Mouse (Mus musculus) CH12.LX (cell line): Measurements from ENCODE around the gene Gpr155. TPM values are rescaled to one million over a fixed set of nuclear protein-coding genes. Genes with fewer than 3 reads are reported as not detected.

Experiments used
- DNase-seq: peaks from one replicate; pipeline ENCODE4 v3.0.0-alpha.2; 2013; ENCODE audit errors: extremely low read depth
- H3K27ac ChIP-seq: 2 replicates; pipeline ENCODE4 v1.5.1; 2012; ENCODE audit warnings: low read depth, mild to moderate bottlenecking, control low read depth, moderate library complexity; ENCODE audit not compliant: insufficient read depth
- H3K27me3 ChIP-seq: replicated peaks from 2 replicates; pipeline ENCODE3; 2012; ENCODE audit warnings: inconsistent platforms
- H3K36me3 ChIP-seq, 2 experiments: replicated peaks in 1 of 2; 2 replicates each; pipeline versions ENCODE3 to v1.6.1; 2012; ENCODE audit warnings: inconsistent platforms in 1 of 2, low read length in 1 of 2, mild to moderate bottlenecking in 1 of 2, mixed read lengths in 1 of 2, moderate library complexity in 1 of 2; ENCODE audit not compliant: control insufficient read depth in 1 of 2, insufficient read depth in 1 of 2
- H3K4me1 ChIP-seq, 2 experiments: 2 replicates each; pipeline ENCODE4 v1.6.1; 2012; ENCODE audit warnings: inconsistent platforms in 1 of 2, moderate library complexity in 1 of 2; ENCODE audit not compliant: insufficient read depth in 2 of 2, control insufficient read depth in 1 of 2
- H3K4me2 ChIP-seq: 2 replicates; pipeline ENCODE4 v1.6.1; 2012; ENCODE audit warnings: low read depth, mild to moderate bottlenecking, control low read depth; ENCODE audit not compliant: poor library complexity, insufficient read depth, severe bottlenecking
- H3K4me3 ChIP-seq, 3 experiments: fragments of 150-350 bp in 1 of 3; sonication (generic) in 1 of 3; replicated peaks in 1 of 3; 2 replicates each; pipeline versions ENCODE3 to v1.5.1; 2011 to 2012; ENCODE audit warnings: low read depth in 2 of 3, low read length in 2 of 3, mild to moderate bottlenecking in 2 of 3, moderate library complexity in 2 of 3, control low read depth in 1 of 3, improper control_type of control experiment in 1 of 3, inconsistent platforms in 1 of 3, mixed read lengths in 1 of 3; ENCODE audit not compliant: poor library complexity in 1 of 3
- H3K79me2 ChIP-seq: replicated peaks from 2 replicates; pipeline ENCODE4 v1.6.1; 2012; ENCODE audit warnings: mild to moderate bottlenecking, moderate library complexity; ENCODE audit not compliant: control insufficient read depth, poor library complexity, insufficient read depth, severe bottlenecking; ENCODE audit errors: extremely low read depth
- H3K9ac ChIP-seq: 2 replicates; pipeline ENCODE4 v1.6.1; 2012; ENCODE audit warnings: low read depth, mild to moderate bottlenecking, control low read depth, moderate library complexity; ENCODE audit not compliant: insufficient read depth
- H3K9me3 ChIP-seq: replicated peaks from 2 replicates; pipeline ENCODE3; 2012; ENCODE audit warnings: low read length, inconsistent platforms, mixed read lengths
- CHD2 ChIP-seq: IDR thresholded peaks from 2 replicates; pipeline ENCODE4 v1.6.1; 2011; ENCODE audit warnings: low read length, improper control_type of control experiment
- CTCF ChIP-seq, 2 experiments: IDR thresholded peaks in 1 of 2; conservative IDR thresholded peaks in 1 of 2; 2 replicates each; pipeline ENCODE4 v1.5.1; 2011 to 2012; ENCODE audit warnings: low read depth in 2 of 2, low read length in 2 of 2, improper control_type of control experiment in 1 of 2, inconsistent platforms in 1 of 2, mild to moderate bottlenecking in 1 of 2, moderate library complexity in 1 of 2
- EP300 ChIP-seq: IDR thresholded peaks from 2 replicates; pipeline ENCODE4 v1.6.1; 2011; ENCODE audit warnings: low read length, improper control_type of control experiment
- MAFK ChIP-seq: IDR thresholded peaks from 2 replicates; pipeline ENCODE4 v1.6.1; 2011; ENCODE audit warnings: low read length, improper control_type of control experiment; ENCODE audit not compliant: insufficient replicate concordance
- MAZ ChIP-seq: IDR thresholded peaks from 2 replicates; pipeline ENCODE4 v1.6.1; 2012; ENCODE audit warnings: low read depth, mild to moderate bottlenecking, inconsistent platforms, low read length, improper control_type of control experiment, moderate library complexity
- MXI1 ChIP-seq: IDR thresholded peaks from 2 replicates; pipeline ENCODE4 v1.6.1; 2011; ENCODE audit warnings: mild to moderate bottlenecking, low read depth, low read length, improper control_type of control experiment
- MYC ChIP-seq: IDR thresholded peaks from 2 replicates; pipeline ENCODE4 v1.6.1; 2011; ENCODE audit warnings: low read depth, mild to moderate bottlenecking, improper control_type of control experiment, low read length
- POLR2A ChIP-seq: IDR thresholded peaks from 2 replicates; pipeline ENCODE4 v1.6.1; 2011; ENCODE audit warnings: low read depth, mild to moderate bottlenecking, improper control_type of control experiment, low read length
- TBP ChIP-seq: conservative IDR thresholded peaks from 2 replicates; pipeline ENCODE4 v1.6.1; 2011; ENCODE audit warnings: low read depth, low read length, improper control_type of control experiment
- ZKSCAN1 ChIP-seq: IDR thresholded peaks from 2 replicates; pipeline ENCODE4 v1.6.1; 2012; ENCODE audit warnings: low read depth, inconsistent platforms, low read length, improper control_type of control experiment, borderline replicate concordance
- ZMIZ1 ChIP-seq: IDR thresholded peaks from 2 replicates; pipeline ENCODE4 v1.6.1; 2012; ENCODE audit warnings: low read depth, mild to moderate bottlenecking, inconsistent platforms, low read length, improper control_type of control experiment
- ZNF384 ChIP-seq: IDR thresholded peaks from 2 replicates; pipeline ENCODE4 v1.6.1; 2012; ENCODE audit warnings: low read depth, low read length, improper control_type of control experiment, inconsistent platforms
- dilution Hi-C: fragments of 300-500 bp; cut with MboI; formaldehyde crosslinking; loops from 2 replicates; pipeline ENCODE4 v1.14.3; 2020; ENCODE audit warnings: low sequenced_read_pairs; ENCODE audit not compliant: extremely low pct_unique_long_range_greater_than_20kb, extremely low pct_ligation_motif_present
- in situ Hi-C: fragments of 300-500 bp; cut with MboI; formaldehyde crosslinking; loops from 3 replicates; pipeline ENCODE4 v1.14.3; 2019; ENCODE audit warnings: low sequenced_read_pairs, low pct_ligation_motif_present, low pct_unique_long_range_greater_than_20kb, mixed read lengths
- polyA plus RNA-seq: library from polyadenylated mRNA; unstranded; fragments of >175 nt; gene quantifications from 2 replicates; pipeline ENCODE4 v1.2.1, GENCODE M21; 2012; ENCODE audit warnings: low read depth; ENCODE audit not compliant: insufficient read length
- total RNA-seq, 2 experiments: library from RNA; depleted of rRNA; stranded (reverse); fragments of 300-350 nt in 1 of 2; fragments of >200 nt in 1 of 2; gene quantifications; 2 replicates each; pipeline ENCODE4 v1.2.3; 2012 to 2014

The Gpr155 gene
- total and polyA plus RNA-seq, 3 experiments = 3.0 to 5.7 (median 3.2) TPM

DNA sequence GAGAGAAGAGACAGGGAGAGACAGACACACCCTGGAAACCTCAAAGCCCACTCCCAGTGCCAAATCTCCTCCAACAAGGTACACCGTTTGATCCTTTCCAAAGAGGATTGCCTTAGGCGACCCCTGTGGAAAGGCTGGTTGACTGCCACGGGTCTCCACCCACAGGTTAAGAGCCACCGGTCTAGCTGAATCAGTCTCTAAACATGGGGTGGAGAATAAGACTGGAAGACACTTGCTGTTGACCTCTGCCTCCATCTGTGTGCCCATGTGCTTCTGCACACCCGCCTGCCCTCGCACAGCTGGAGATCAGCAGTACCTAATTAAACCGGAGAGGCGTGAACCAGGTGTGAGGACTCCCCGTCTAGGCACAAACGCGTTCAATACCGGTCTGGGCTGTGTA lies 63.4 kb downstream of the Gpr155 start:
- H3K27me3 ChIP-seq = no peaks in the 10 kb centered on the region
- no peak for DNase-seq
- peaks cover 3 to 8% of the 10 kb centered on the region in 2 experiments; a peak in 2 of 4 replicates for H3K4me1 ChIP-seq
- no peak for TF ChIP-seq ZMIZ1
- TF ChIP-seq ZNF384 = no peak
- TF ChIP-seq CTCF (conservative IDR thresholded peaks at IDR 0.05 in 1 of 2, IDR thresholded peaks at IDR 0.05 in 1 of 2; ENCODE audit: low read depth in 2 of 2, low read length in 2 of 2) = no peak
- no peak for TF ChIP-seq MAFK
- TF ChIP-seq EP300 = no peak
- TF ChIP-seq MXI1 = no peak
- TF ChIP-seq CHD2 = no peak
- TF ChIP-seq MYC = no peak
- no peak overlapping the region for H3K4me3 ChIP-seq
- in situ Hi-C loops = no loop called here
- no peaks in the 10 kb centered on the region for H3K9me3 ChIP-seq
- no peaks in the 10 kb centered on the region for H3K79me2 ChIP-seq
- H3K27ac ChIP-seq = no peak overlapping the region
- H3K36me3 ChIP-seq = peaks cover 5 to 39% of the 10 kb centered on the region in 2 experiments
- no peak overlapping the region for H3K4me2 ChIP-seq
- H3K9ac ChIP-seq = no peak overlapping the region
- dilution Hi-C loops = no loop called here

DNA sequence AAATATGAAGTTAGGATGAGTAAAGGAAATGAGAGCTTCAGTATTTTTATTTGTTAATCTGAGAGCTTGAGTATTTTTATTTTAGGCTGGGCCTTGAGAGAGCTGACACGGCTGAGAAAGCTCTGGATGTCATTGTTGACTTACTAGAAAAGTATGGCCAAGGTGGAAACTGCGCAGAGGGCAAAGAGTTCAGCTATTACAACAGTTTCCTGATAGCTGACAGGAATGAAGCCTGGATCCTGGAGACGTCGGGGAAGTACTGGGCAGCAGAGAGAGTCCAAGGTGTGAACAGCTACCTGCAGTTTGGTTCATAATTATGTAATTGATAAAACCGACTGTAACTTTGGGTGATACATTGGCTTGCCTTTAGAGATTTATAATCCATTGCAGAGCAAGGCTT lies 67.2 kb downstream of the Gpr155 start:
- Histone ChIP-seq H3K4me2 (no peak overlapping the region), H3K9ac (no peak overlapping the region), H3K9me3 (no peaks in the 10 kb centered on the region), H3K4me1 (peaks cover 3 to 21% of the 10 kb centered on the region in 2 experiments; a peak in 3 of 4 replicates), H3K36me3 (peaks cover 5 to 41% of the 10 kb centered on the region in 2 experiments), H3K27me3 (no peaks in the 10 kb centered on the region), H3K27ac (no peak overlapping the region), H3K79me2 (no peaks in the 10 kb centered on the region), H3K4me3 (no peak overlapping the region)
- no peak for TF ChIP-seq TBP
- in situ Hi-C loops = loop anchor here (10.0 kb wide), 1 partner anchor 86 kb away; no protein-coding TSS in a partner anchor
- no peak for DNase-seq
- dilution Hi-C loops = no loop called here

DNA sequence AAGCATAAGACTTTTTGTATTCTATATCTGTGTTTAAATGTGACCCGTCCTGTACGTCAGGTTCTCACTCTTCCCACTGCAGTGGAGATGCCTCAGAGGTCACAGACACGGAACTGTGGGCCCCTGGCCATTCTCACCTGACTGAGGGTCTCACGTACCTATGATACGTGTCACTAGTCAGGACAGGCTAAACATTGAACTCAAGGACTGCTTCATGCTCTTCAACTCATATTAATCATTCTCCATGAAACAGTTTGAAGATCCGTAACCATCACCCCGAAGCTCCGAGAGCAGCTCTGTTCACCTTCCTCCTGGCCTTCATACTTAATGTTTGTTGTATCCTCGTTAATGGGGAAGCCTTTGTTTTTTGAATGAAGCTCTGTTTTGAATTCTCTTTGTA lies 68.9 kb downstream of the Gpr155 start:
- no peaks in the 10 kb centered on the region for H3K9me3 ChIP-seq
- no peaks in the 10 kb centered on the region for H3K27me3 ChIP-seq
- TF ChIP-seq MAZ = no peak
- no peak for TF ChIP-seq ZKSCAN1
- TF ChIP-seq CHD2 = no peak
- no peak for TF ChIP-seq POLR2A
- TF ChIP-seq, all 38 proteins: peak for 0
- in situ Hi-C loops = loop anchor here (10.0 kb wide), 1 partner anchor 87 kb away; no protein-coding TSS in a partner anchor
- dilution Hi-C loops = no loop called here
- no peak overlapping the region for H3K4me2 ChIP-seq
- H3K36me3 ChIP-seq = peaks cover 5 to 33% of the 10 kb centered on the region in 2 experiments
- peaks cover 0 to 16% of the 10 kb centered on the region in 2 experiments; a peak in 2 of 4 replicates for H3K4me1 ChIP-seq
- H3K4me3 ChIP-seq = no peak overlapping the region
- H3K27ac ChIP-seq = no peak overlapping the region
- H3K9ac ChIP-seq = no peak overlapping the region
- no peak for DNase-seq
- 0 out of 2 replicates have a peak, but pooled peaks cover 3% of the 10 kb centered on the region for H3K79me2 ChIP-seq
